Mouse (Mus musculus) urinary bladder, postnatal 36 days (tissue): ENCODE measurements around the gene Grm6.

Source experiments
- DNase-seq, 2 experiments: peaks; one replicate each; pipeline ENCODE4 v3.0.0; 2022; ENCODE audit warnings: low spot score in 2 of 2, mixed read lengths in 1 of 2

Grm6 gene

DNA sequence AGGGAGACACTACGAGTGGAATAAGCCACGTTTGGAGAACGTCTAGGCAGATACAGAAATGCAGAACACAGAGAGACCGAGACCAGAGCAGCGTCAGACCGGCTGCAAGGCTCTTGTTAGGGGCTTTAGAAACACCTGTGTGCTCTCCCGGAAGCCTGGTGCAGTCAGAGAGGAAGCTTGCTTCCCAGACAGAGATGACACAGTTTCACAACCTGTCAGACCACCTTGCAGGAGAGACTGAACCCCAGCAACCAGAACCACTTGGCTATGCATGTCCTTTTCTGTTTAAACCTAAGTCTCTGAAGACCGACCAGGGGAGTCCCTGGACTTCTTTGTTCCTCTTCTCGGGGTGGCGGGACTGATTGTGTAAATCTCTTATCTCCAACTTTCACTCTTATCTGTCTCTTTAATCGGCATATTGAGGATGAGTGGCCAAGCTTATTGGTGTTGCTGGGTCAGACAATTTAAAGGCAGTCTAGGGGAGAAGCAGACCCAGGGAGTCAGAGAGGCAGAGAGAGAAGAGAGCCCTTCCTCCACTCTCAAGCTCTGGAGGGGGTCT is at the start of gene Grm6:
Gene Grm6 (plus strand): TSS at position 509 of the 559 bp plus-strand sequence.
- DNase-seq, result no peak

DNA sequence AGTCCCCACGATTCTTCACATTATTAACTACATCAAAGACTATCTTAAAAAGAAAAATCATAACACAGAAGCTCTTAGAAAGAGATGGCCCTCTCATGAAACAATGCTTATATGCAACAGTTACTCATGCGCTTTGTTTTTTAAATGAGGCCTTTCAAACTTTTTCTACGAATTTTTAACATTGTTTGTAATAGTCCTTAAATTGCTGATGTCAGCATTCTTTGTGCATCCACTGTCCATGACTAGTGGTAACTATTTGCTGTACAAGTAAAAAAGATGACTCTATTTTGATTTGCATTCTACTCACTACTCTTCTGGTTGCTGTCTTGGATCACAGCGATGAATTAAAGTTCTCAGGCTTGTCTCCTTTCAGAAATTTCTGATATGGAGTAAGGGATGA is 36.3 kb upstream of the Grm6 start:
- DNase-seq, result no peak

DNA sequence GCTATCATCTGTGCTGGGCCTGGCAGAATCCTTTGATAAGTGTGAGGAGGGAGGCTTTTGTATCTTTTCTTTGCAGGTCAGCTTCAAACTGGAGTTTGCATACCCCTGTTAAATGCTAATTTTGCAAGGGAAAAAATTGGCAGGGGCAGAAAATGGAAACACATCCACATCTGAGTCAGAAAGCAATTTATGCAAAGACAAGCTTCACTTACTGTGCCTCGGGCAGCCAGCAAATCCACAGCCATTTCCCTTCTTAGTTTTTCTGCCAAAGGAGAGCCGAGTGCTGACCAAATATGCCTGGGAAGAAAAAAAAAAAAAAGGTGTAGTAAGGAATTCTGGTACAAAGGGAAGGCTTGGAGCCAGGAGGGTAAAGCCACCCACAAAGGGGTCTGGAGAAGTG is 24.3 kb upstream of the Grm6 start:
- DNase-seq, result no peak

DNA sequence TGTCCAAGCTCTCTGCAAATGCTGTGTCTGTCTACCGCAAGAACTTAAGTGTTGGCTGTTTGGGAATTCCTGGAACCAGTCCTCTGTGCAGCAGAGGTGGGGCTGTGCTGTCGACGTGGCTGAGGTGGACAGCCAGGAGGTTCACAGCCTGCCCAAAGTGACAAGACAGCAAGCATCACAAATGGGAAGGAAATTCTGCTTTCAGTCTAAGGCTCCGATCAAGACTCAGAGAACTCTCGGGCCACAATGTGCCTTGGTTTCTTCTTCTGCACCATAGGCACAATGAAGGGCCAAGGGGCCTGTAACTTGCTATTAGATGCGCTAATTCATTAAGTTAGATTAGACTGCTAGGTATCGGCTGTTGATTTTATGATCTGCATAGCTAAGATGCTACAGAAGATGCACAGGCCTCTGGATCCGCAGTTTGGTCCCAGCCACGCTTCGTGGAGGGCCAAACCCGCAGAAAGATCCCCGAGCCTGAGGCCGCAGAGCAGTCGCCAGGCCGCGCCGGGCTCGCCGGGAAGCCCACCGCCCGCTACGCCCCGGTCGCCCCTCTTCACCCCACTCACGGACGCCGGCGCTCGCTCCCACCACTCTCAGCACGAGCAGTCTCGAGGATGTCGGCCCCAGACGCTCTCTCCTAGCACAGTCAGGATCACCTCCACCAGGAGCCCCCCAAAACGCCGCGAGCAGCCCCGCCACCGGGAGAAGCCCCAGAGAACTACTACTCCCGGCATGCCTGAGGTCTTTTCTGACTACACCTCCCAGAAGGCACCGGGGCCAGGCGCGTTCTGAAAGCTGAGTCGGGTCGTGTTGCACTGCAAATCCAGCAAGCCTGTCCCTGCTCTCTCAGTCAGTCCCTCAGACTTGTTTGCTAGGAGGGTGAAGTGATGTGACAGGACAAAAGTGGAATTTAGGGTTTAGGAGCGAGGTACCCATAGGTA is 23.2 kb upstream of the Grm6 start, which contains the start of gene Zfp354c:
Gene Zfp354c (minus strand): TSS at position 715 of the 944 bp plus-strand sequence.
- peak; percentile 74 to 88 for DNase-seq

DNA sequence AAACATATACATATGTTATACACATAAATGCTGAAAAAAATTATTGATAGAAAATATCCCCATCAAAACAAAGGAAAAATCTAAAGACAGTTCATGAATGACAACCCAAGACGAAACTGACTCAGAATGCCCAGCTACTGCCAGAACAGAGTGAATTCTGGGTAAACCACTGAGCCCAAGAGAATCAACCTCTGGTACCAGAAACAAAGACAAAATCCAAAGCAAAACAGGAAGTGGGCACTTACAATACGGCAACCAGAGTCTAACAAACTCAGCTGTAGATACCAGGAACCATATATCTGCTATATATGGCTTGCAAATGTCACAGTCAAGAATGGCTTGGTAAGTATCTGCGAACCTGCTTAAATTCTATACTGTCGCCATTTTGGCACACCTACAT is 14.8 kb upstream of the Grm6 start:
- DNase-seq, result no peak

DNA sequence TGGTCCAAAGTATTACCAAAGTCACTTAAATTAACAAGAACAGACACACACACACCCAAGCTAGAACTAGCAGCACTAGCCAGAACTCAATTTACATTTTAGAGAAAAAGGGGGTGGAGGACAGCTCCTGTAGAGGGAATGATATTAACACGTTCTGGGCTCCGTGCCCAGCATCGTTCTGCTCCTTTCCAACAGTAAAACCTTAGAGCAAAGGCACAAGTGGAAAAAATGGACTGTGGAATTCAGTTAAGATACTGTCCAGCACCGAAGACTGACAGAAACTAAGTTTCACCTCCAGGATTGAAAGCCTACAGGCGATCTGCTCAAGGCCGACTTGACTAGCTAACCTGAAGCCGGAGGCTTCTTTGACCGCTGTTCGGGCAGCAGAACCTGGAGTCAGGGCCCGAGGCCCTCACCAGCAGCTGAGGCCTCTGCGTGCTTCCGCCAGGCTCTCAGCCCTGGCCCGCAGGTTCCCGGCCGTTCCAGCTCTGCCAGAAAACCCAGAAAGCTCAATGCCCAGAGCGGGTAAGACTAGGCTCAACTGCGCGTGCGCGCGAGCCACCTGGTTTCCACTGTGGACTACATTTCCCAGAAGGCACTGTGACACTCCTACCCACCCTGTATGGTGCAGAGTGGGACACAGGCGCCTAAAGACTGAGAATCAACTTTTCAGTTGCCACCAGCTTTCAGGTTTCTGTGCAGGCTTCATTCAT is 9.3 kb upstream of the Grm6 start, which contains the start of gene Zfp879:
Gene Zfp879 (minus strand): TSS at position 530 of the 713 bp plus-strand sequence.
- DNase-seq, result peak; percentile 82 to 90

DNA sequence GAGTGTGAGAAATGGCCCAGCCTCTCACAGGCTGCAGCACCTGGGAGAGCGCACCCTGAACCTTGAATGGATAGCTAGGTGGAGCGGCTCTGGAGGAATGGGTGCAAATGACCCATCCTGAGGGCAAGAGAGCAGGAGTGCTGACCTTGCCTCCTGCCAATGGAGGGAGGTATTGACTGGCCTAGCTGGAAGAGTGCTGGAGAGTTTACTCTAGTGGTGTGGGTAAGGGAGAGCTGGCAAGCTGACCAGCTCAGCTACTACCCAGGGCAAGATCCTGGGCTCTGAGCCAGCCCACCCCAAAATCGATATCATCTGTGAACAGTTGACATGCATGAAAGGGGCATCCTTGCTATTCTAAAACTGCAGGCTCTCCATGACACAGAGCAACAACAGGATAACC is 4.5 kb upstream of the Grm6 start:
- DNase-seq, result no peak

DNA sequence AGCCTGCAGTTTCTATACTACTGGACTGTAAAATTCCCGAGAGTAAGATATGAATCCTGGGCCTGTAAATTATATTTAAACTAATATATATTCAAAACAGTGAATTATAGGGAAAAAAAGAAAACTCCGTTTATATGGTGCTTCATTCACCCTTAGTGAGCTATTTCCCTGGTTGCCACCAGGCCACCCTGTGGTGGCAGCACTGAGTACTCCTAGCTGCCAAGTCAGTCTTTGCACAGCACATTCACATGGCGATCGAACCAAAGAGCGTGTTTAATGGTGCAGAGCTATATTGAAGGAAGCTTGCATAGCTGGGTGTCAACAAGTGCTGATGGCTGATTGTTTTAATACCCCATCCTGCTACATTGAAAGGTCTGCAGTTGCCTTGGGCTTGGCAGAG is 3.4 kb upstream of the Grm6 start:
- DNase-seq, result no peak

DNA sequence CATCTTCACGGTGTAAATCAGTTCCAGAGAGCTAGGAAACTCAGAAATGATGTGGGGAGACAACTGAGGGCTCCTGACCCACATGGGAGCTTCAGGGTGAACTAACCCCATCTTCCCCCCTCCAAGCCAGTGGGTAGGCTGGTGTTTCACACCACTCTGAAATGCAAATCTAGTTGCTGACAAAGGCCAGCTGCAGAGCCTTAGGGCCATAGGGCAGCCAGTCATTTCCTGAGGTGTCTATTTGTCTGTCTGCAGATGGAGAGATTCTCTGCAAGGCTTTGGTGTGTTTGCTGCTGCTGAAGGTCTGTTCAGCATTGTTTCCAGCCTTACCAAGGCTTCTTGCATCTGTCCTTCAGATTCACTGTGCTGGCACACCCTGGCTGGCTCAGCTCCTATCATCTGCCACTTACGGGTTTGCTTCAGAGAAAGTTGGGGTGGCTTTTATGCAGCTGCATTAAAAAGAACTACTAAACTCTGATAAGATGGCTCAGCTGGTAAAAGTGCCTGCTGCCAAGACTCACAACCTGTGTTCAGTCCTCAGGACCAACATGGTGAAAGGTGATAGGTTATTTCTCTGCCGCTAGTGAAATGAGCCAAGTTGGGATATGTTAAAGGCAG is 1.9 kb upstream of the Grm6 start:
- no peak for DNase-seq

DNA sequence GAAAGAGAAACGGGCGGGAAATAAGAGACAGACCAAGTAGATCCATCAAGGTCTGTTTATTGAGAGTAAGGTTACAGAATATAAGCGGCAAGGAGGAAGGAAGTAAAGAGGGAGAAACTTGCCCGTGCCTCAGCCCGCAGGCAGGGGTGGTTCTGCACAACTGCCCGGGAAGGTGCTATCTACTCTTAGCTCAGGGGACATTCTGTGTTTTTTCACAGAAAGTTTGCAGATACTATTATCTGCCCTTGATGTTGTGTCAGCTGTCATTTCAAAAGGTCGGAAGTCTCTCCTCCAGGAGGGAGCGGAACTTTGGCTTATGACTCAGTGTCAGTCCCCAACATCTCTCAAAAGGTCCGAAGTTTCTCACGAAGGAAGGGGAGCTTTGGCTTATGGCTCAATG is 1.2 kb upstream of the Grm6 start:
- DNase-seq, result no peak

DNA sequence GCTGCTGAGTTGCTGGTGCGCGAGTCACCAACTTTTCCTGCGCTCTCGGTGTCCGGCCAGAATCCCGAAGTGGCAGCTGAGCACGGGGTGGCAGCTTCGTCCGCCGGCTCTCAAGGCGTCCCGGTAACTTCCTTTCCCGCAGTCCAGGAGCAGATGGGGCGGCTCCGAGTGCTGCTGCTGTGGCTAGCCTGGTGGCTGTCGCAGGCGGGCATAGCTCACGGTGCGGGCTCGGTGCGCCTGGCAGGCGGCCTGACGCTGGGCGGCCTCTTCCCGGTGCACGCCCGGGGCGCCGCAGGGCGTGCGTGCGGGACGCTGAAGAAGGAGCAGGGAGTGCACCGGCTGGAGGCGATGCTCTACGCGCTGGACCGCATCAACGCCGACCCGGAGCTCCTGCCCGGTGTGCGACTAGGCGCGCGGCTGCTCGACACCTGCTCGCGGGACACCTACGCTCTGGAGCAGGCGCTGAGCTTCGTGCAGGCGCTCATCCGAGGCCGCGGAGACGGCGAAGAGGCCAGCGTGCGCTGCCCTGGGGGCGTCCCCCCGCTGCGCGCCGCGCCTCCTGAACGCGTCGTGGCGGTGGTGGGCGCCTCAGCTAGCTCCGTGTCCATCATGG is 610 bp downstream of the Grm6 start:
- DNase-seq, result no peak

DNA sequence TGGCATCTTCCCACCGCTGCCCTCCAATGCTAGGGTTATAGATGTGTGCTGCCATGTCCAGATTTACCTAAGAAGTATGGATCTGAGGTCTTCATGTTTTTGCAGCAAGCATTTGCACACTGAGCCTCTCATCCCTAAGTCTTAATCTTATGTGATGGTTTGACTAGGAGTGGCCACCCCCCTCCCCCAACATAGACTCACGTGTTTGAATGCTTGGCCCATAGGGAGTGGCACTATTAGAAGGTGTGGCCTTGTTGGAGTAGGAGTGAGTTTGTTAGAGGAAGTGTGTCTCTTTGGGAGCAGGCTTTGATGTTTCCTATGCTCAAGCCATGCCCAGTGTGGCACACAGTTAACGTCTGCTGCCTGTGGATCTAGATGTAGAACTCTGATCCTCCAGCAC is 28.2 kb downstream of the Grm6 start:
- DNase-seq, result no peak

DNA sequence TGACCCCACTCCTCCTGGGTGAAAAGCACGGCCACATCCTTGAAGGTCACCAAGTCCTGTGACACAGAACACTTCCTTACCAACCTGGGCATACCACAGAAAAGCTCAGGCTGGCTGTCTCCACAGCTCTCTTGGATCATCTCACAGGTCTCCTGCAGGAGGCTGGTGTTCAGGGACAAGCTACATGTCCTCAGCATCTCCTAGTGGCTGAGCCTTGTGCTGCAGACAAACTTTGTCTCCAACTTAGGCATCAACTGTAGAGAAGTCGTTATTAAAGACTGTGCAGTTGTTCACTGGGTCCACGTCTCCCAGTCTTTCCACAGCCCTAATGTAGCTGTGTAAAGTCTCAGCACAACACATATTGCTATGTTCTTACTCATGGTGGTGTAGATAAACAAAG is 33.3 kb downstream of the Grm6 start:
- DNase-seq, result no peak

DNA sequence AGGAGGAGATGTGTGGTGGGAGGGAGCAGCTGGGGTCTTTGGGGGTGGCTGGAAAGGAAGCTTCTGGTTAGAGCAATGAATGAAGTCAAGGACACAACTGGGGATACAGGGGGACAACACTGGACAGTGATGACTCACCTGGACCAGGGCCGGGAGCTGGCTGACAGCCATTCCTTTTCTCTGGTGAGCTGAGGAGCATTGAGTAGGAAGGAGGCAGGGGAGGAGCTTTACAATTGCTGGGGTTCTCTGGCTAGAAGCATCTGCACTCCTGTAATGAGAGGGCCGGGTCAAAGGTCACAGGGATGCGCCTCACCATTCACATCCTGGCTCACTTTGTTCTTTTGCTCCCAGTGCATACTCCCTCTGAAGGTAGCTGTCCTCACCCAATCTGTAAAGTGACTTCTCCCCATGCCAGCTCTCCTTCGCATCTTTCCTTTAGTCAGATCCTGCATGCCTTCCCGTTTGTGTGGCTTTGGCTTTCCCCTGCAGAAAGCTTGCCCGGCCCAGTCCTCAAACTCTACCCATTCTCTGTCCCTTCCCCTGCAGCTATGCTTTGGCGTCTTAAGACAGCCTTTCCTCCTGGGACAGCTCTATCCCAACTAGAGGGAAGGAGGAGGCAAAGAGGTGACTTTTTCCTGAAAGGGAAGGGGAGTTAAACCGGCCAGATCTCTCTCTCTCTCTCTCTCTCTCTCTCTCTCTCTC is 35.9 kb downstream of the Grm6 start:
- DNase-seq, result no peak

DNA sequence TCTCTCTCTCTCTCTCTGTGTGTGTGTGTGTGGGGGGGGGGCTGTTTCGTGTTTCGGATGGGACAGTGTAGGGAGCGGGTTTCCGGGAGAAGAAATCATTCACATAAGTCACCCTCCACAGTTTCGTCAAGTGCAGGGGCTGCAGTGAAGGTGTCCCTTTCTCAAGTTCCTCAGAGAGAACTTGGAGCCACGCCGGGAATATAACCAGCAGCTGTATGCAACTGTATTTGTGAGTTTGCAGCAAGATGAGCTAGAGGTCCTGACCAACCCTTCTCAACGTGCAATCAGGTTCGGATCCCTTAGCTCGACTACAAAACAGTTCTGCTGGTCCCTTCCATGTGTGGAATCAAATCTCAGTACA is 36.4 kb downstream of the Grm6 start:
- DNase-seq, result no peak

DNA sequence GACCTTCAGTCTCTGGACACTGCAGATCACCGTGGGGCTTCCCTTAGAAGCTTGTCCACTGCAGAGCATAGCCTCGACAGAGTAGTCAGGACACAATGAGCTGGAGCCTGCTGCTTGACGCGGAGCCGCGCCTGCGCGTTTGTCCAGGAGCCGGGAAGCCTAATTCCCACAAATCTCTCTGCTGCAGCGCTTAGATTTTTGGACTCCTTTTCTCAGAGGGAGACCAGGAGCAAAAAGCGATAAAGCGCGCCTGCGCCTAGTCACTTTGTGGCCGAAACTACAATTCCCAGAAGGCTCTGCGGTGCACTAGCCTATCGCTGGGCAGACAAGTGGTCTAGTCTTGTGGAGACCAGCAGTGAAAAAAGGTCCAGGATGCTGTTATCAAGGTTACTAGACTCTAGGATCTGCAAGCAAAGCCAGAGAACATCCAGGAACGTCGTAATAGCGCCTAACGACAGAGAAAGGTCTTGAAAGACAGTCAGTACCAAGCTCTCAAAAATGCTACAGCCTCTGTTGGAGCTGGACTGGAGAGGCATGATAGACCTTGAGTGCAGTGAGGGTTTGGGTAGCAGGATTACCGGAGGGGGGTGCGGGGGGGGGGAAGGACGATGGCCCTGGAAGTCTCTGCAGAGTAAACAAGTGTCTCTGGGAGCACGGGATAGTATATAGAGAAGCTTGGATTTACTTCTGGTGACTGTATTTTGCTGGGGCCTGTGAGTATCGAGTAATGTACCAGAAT is 37.1 kb downstream of the Grm6 start, which contains the start of gene Zfp454:
Gene Zfp454 (minus strand): TSS at position 262 of the 739 bp plus-strand sequence.
- DNase-seq, result peak; percentile 68 to 85

DNA sequence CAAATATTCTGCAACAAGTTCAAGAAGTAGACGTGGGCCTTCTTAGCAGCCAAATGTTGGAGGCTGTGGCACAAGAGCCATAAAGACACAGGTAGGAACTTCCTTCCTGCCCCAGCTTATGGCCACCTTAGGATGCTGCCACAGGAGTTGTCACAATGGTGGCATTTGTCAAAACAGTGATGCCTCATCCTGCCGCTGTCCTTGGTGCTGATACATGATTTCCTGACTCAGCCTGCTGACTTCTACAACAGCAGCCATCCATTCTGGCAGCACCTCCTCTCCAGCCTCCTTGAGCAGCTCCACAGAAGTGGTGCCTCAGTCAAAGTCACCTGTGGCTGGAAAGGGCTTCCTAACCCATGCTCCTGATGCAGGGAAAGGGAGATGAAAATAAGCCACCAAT is 42.0 kb downstream of the Grm6 start:
- DNase-seq, result no peak

DNA sequence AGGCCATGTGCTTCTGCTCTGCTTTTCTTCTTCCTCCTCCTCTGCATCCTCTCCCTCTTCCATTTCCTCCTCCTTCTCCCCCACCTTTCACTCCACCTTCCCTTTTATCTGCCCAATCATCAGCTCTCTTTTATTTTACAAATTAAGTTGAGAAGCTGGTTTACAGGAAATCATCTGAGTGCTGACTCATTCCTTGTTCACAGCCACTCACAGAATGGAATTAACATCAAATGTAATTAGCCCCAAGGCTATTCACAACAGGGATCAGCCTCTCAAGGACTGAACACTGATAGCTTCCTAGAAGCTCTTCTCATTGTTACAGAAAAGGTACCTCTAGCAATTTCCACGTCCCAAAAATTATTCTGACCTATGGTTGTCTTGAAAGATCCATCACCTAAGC is 46.9 kb downstream of the Grm6 start:
- DNase-seq, result no peak

DNA sequence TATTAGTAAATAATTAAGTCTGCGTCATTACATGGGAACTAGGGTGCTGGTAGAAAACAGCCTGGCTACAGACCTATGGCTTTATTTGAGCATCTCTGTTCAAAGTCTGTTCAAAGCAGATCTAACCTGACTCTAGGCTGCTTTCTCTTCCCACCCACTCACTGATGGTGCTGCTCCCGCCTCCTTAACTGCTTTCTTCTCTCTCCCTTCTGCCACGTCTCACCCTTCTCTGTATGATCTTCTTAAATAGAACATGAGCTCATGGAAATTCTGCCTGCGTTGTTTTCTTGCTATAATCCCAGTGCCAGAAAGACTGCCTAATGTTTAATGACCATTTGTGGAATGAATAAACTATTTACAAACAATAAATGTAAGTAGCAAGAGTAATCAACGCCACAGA is 57.7 kb downstream of the Grm6 start:
- DNase-seq, result no peak

DNA sequence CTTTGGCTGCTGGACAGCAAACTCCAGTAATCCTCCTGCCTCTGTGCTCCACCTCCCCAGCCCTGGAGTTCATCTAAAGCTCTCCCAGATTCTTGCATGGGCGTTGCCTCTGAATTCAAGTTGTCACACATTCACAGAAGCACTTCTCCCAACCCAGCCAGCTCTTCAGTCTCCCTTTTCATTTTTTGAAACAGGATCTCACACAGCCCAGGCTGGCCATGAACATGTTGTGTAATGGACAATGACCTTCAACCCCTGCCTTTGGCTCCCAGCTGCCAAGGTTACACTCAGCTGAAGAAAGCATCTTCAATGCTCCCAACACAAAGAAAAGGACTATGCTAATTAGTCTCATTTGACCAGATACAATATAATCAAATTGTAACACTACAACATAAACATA is 62.8 kb downstream of the Grm6 start:
- no peak for DNase-seq
